Mouse (Mus musculus): ENCODE data around the gene Gpat3. TPM values are rescaled to one million over a fixed set of nuclear protein-coding genes. Genes with fewer than 3 reads are reported as not detected.

Gpat3 gene
- polyA plus RNA-seq, 1 experiment = 28.4 TPM

GRCm38 (mm10) chr5:100837907-100838306 lies 7.6 kb upstream of the Gpat3 start:
- TF ChIP-seq POLR2A (IDR thresholded peaks at IDR 0.05; ENCODE audit: low read depth, low read length) (no peak), CTCF (IDR thresholded peaks at IDR 0.05; ENCODE audit: extremely low read depth, insufficient read length, insufficient replicate concordance, low read depth, low read length) (no peak)
- H3K4me1 ChIP-seq (ENCODE audit: control insufficient read depth, insufficient read depth, insufficient read length, low read length) = no peaks in the 10 kb centered on the region
- no peaks in the 10 kb centered on the region for H3K27me3 ChIP-seq (ENCODE audit: control insufficient read depth, insufficient read depth, low read length)
- no peak overlapping the region for H3K27ac ChIP-seq (ENCODE audit: insufficient read depth, low read depth, low read length)
- 79% methylated on average over 7 of the region's 7 CpGs for whole genome bisulfite sequencing
- H3K4me3 ChIP-seq (ENCODE audit: low read depth, low read length) = no peak overlapping the region
- H3K36me3 ChIP-seq (ENCODE audit: control insufficient read depth, insufficient read depth, low read length) = no peaks in the 10 kb centered on the region

DNA sequence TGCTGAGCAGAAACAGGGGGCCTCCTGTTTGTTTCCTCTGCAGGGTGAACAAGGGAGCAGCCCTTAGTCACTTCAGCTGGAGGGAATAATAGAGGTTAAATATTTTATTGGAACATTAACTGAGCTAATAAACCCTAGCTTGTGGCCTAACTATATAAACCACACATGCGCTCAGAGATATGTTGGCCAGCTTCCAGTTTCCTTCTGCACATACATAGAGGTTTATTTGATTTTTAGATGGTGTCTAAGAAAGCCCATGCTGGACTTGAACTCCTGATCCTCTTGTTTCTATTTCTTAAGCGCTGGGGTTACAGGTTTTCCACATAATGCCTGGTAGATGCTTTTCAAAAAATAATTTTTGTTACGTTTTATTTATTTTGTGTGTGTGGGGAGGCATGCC lies 1.0 kb upstream of the Gpat3 start:
- no peak for TF ChIP-seq CTCF (IDR thresholded peaks at IDR 0.05; ENCODE audit: extremely low read depth, insufficient read length, insufficient replicate concordance, low read depth, low read length)
- TF ChIP-seq POLR2A (IDR thresholded peaks at IDR 0.05; ENCODE audit: low read depth, low read length) = no peak
- Histone ChIP-seq H3K27ac (ENCODE audit: insufficient read depth, low read depth, low read length) (no peak overlapping the region), H3K4me3 (ENCODE audit: low read depth, low read length) (no peak overlapping the region), H3K36me3 (ENCODE audit: control insufficient read depth, insufficient read depth, low read length) (peaks cover 2% of the 10 kb centered on the region), H3K27me3 (ENCODE audit: control insufficient read depth, insufficient read depth, low read length) (no peaks in the 10 kb centered on the region), H3K4me1 (ENCODE audit: control insufficient read depth, insufficient read depth, insufficient read length, low read length) (peaks cover 7% of the 10 kb centered on the region; the same call in 1 of the 2 replicates)
- 32% methylated on average over 3 of the region's 3 CpGs for WGBS

DNA sequence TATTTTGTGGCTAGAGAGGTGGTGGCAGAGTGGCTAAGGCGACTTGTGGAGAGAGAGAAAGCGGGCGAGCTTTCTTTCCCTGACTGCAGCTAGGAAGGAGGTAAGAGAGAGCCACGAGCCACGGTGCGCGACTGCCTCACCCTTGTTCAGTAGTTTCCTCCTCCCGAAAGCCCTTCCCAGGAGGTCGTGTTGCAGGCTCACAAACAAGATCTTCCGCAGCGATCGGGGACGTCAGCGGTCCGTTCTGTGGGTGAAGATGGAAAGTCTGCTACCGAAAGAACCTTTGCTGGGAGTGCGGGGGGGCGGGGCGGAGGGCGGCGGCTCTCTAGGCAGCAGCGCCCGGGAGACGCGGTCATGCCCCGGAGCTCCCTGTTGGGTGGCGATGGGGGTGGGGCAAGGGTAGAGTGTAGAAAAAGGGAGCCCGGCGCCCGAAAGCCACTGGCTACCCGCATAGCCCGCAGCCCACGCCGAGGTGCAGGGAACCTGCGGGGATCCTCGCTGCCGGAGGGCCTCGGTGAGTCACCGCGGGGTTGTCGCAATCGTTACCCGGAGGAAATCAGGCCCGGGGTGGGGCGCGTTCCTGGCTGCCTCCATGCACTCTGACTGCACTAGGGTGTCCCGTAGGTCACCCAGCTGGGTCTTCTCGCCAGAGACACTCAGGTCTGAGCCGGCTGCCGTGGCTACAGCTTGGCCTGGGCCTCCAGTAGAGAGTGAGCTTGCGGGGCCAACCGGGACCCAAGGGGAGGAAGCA lies 510 bp downstream of the Gpat3 start:
- H3K27me3 ChIP-seq (ENCODE audit: control insufficient read depth, insufficient read depth, low read length) = no peaks in the 10 kb centered on the region
- TF ChIP-seq CTCF (IDR thresholded peaks at IDR 0.05; ENCODE audit: extremely low read depth, insufficient read length, insufficient replicate concordance, low read depth, low read length) (no peak), POLR2A (IDR thresholded peaks at IDR 0.05; ENCODE audit: low read depth, low read length) (peak; percentile 87; the same call in 1 of the 2 replicates)
- H3K4me3 ChIP-seq (ENCODE audit: low read depth, low read length) = peak overlapping the region; percentile 93
- H3K36me3 ChIP-seq (ENCODE audit: control insufficient read depth, insufficient read depth, low read length) = peaks cover 2% of the 10 kb centered on the region
- H3K27ac ChIP-seq (ENCODE audit: insufficient read depth, low read depth, low read length) = peak overlapping the region; percentile 98
- WGBS = under 1% methylated on average over 52 of the region's 52 CpGs
- H3K4me1 ChIP-seq (ENCODE audit: control insufficient read depth, insufficient read depth, insufficient read length, low read length) = peaks cover 11% of the 10 kb centered on the region

DNA sequence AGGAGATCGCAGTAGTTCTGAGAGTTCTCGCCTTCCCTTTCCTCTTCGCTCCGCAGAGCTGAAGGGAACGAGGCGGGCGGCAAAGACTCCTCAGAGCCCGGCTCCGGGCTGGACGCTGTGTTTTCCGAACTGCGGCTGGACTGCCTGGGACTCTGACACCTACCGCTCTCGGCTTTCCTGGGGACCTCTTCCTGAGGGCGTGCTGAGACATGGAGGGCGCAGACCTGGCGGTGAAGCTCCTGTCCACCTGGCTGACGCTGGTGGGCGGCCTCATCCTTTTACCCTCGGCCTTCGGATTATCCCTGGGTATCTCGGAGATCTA lies 1.0 kb downstream of the Gpat3 start:
- H3K4me1 ChIP-seq (ENCODE audit: control insufficient read depth, insufficient read depth, insufficient read length, low read length) = peaks cover 11% of the 10 kb centered on the region
- under 1% methylated on average over 22 of the region's 22 CpGs for WGBS
- peak overlapping the region; percentile 93 for H3K4me3 ChIP-seq (ENCODE audit: low read depth, low read length)
- H3K36me3 ChIP-seq (ENCODE audit: control insufficient read depth, insufficient read depth, low read length) = peaks cover 2% of the 10 kb centered on the region
- peak overlapping the region; percentile 98 for H3K27ac ChIP-seq (ENCODE audit: insufficient read depth, low read depth, low read length)
- no peaks in the 10 kb centered on the region for H3K27me3 ChIP-seq (ENCODE audit: control insufficient read depth, insufficient read depth, low read length)
- no peak for TF ChIP-seq CTCF (IDR thresholded peaks at IDR 0.05; ENCODE audit: extremely low read depth, insufficient read length, insufficient replicate concordance, low read depth, low read length)
- TF ChIP-seq POLR2A (IDR thresholded peaks at IDR 0.05; ENCODE audit: low read depth, low read length) = no peak

DNA sequence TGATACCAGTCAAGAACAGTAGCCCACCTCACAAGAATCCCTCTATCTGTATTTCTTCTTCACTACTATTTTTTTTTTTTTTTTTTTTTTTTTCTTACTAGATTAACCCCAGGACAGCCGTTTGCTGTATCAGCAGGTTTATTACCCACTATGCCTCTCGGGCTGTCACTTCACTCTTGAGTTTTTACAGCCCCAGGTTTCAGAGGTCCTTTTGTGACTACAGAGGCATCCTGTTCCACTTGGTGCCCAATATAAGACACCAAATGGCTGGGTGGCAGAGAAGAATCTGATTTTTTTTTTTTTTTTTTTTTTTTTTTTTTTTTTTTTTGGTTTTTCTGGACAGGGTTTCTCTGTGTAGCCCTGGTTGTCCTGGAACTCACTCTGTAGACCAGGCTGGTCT lies 1.6 kb downstream of the Gpat3 start:
- 5% methylated on average over 2 of the region's 2 CpGs for WGBS
- Histone ChIP-seq H3K4me3 (ENCODE audit: low read depth, low read length) (peak overlapping the region; percentile 93), H3K36me3 (ENCODE audit: control insufficient read depth, insufficient read depth, low read length) (peaks cover 2% of the 10 kb centered on the region), H3K27ac (ENCODE audit: insufficient read depth, low read depth, low read length) (peak overlapping the region; percentile 98), H3K4me1 (ENCODE audit: control insufficient read depth, insufficient read depth, insufficient read length, low read length) (peaks cover 11% of the 10 kb centered on the region), H3K27me3 (ENCODE audit: control insufficient read depth, insufficient read depth, low read length) (no peaks in the 10 kb centered on the region)
- TF ChIP-seq POLR2A (IDR thresholded peaks at IDR 0.05; ENCODE audit: low read depth, low read length) = no peak
- TF ChIP-seq CTCF (IDR thresholded peaks at IDR 0.05; ENCODE audit: extremely low read depth, insufficient read length, insufficient replicate concordance, low read depth, low read length) = no peak

DNA sequence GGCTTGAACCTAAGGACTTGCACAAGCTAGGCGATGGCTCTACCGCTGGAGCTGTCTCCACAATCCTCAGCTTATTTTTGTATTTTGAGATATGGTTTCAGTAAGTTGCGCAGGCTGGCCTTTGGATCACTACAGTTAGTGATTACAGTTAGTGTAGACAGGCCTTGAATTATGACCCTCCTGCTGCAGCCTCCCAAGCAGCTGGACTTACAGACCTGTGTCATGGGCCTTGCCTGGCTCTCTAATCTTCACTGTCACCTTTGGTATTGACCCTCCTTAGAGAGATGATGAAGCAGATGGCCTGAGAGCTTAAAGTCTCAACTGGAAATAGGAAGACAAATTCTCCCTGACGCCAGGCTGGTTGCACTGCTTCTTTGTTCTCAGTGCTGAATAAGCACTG lies 8.4 kb downstream of the Gpat3 start:
- Histone ChIP-seq H3K27me3 (ENCODE audit: control insufficient read depth, insufficient read depth, low read length) (no peaks in the 10 kb centered on the region), H3K36me3 (ENCODE audit: control insufficient read depth, insufficient read depth, low read length) (peaks cover 15% of the 10 kb centered on the region), H3K4me1 (ENCODE audit: control insufficient read depth, insufficient read depth, insufficient read length, low read length) (peaks cover 17% of the 10 kb centered on the region), H3K4me3 (ENCODE audit: low read depth, low read length) (no peak overlapping the region), H3K27ac (ENCODE audit: insufficient read depth, low read depth, low read length) (peak overlapping the region; percentile 60; the same call in 1 of the 2 replicates)
- TF ChIP-seq CTCF (IDR thresholded peaks at IDR 0.05; ENCODE audit: extremely low read depth, insufficient read length, insufficient replicate concordance, low read depth, low read length) (no peak), POLR2A (IDR thresholded peaks at IDR 0.05; ENCODE audit: low read depth, low read length) (no peak)
- WGBS = 53% methylated on average over 4 of the region's 4 CpGs

GRCm38 (mm10) chr5:100856552-100856951 lies 11.0 kb downstream of the Gpat3 start:
- H3K36me3 ChIP-seq (ENCODE audit: control insufficient read depth, insufficient read depth, low read length) = peaks cover 15% of the 10 kb centered on the region
- H3K27ac ChIP-seq (ENCODE audit: insufficient read depth, low read depth, low read length) = no peak overlapping the region
- 89% methylated on average over 3 of the region's 3 CpGs for WGBS
- no peaks in the 10 kb centered on the region for H3K27me3 ChIP-seq (ENCODE audit: control insufficient read depth, insufficient read depth, low read length)
- peaks cover 24% of the 10 kb centered on the region for H3K4me1 ChIP-seq (ENCODE audit: control insufficient read depth, insufficient read depth, insufficient read length, low read length)
- TF ChIP-seq POLR2A (IDR thresholded peaks at IDR 0.05; ENCODE audit: low read depth, low read length) (no peak), CTCF (IDR thresholded peaks at IDR 0.05; ENCODE audit: extremely low read depth, insufficient read length, insufficient replicate concordance, low read depth, low read length) (no peak)
- no peak overlapping the region for H3K4me3 ChIP-seq (ENCODE audit: low read depth, low read length)
